15 mouse cellular contexts compared by ENCODE assay signal in the genomic region with DNA sequence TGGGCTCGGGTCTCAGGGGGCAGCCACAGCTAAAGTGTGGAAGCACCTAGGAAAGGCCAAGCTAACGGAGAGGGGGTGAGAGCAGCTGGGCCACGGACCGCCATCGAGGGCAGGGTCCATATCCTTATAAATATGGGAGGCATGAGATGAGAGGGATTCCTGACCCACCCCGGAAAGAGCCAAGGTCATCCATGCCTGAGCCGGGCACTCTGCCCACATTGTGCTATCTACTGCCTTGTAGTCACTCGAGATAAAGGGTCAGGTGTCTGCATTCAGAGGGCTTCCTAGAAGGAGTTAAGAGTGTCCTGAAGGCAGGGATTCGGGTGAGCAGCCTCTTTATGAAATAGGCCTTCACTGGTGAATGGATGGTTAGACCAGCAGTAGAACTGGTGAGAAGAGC.
DNase-seq lines count a peak whose midpoint lies in the region; ATAC-seq lines count a peak whose summit lies in the region.
"Had no signal": no experiment of that assay in that cellular context is flagged by ENCODE, and none has a peak within 500 bp of the region (broad histone marks: within the 10 kb centered on the region; RNA-seq: fewer than 3 reads in every experiment).

No protein-coding gene starts in this region.

- intact Hi-C loops in heart, postnatal 10 days (cut with DNase I): no loop called here

- ATAC-seq in inflammation-experienced regulatory T-cells, adult 6 months: no peak
- ATAC-seq: CD4-positive, CD25-positive, alpha-beta regulatory T cell, adult 4 months; intestine, embryonic 16.5 days; liver, postnatal 0 days had no signal

- DNase-seq in adrenal gland, adult (ENCODE audit: inconsistent age in 2 of 2, low spot score in 1 of 2): peak; percentile 30 to 73
- DNase-seq in adrenal gland, adult 18-20 months (ENCODE audit: low spot score in 2 of 2): no peak
- peak; percentile 53 for DNase-seq in heart, postnatal 4 days
- no peak for DNase-seq in heart, postnatal 10 days
- peak; percentile 30 for DNase-seq in ovary, postnatal 36 days (ENCODE audit: low spot score)
- DNase-seq in ovary, postnatal 14 days (ENCODE audit: low spot score): no peak
- peak; percentile 46 for DNase-seq in testis, postnatal 14 days (ENCODE audit: low spot score)
- DNase-seq: embryo, embryonic 11 days; gastrocnemius, postnatal 36 days; layer of hippocampus, postnatal 36 days; liver; liver, postnatal 0 days had no signal

Comparison
In these comparisons a context has a peak if more than half of its experiments do, and no peak if none do; other contexts are left out.
1. DNase-seq: peak in adrenal gland, adult (2 of 2), heart, postnatal 4 days (single experiment), ovary, postnatal 36 days (single experiment) and testis, postnatal 14 days (single experiment); none in adrenal gland, adult 18-20 months (0 of 2), heart, postnatal 10 days (0 of 2) and ovary, postnatal 14 days (single experiment).